Mouse (Mus musculus): ENCODE results near the gene Clip1. TPM values are rescaled to one million over a fixed set of nuclear protein-coding genes. Genes with fewer than 3 reads are reported as not detected.

Gene Clip1
- total and polyA plus RNA-seq, 3 experiments = 13.3 to 23.0 TPM; not detected in 1

DNA sequence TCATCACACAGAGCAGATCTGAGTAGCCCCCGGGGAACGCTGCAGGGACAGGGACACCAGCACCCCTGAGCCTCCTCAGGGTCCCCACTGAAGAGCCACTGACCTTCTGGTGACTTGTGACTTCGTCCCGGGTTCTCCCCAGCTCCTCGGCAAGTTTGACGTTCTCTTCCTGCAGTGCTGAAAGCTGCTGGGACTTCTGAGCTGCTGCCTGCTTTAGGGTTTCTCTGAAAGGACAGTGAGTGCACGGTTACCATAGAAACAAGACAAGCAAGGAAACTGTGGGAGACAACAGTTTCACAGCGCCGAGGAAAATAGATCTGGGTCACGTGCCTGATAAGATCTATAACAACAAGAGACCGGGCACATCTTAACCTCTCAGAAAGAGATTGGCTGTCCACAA lies 80.9 kb downstream of the Clip1 start:
- Histone ChIP-seq H3K4me3 (ENCODE audit: control insufficient read depth in 1 of 2, insufficient read depth in 1 of 2, low read depth in 2 of 2, low read length in 2 of 2) (no peak overlapping the region), H3K27me3 (ENCODE audit: control insufficient read depth in 1 of 2, insufficient read depth in 2 of 2, low read length in 2 of 2) (no peaks in the 10 kb centered on the region), H3K9ac (ENCODE audit: control insufficient read depth, low read depth, low read length, poor library complexity, severe bottlenecking) (no peak overlapping the region), H3K27ac (ENCODE audit: control insufficient read depth, low read depth, low read length) (no peak overlapping the region), H3K79me2 (ENCODE audit: control insufficient read depth, insufficient read depth, low read length, poor library complexity) (no peaks in the 10 kb centered on the region), H3K9me3 (replicated peaks; ENCODE audit: insufficient read depth, low read length) (no peaks in the 10 kb centered on the region), H3K4me1 (ENCODE audit: control insufficient read depth in 1 of 2, insufficient read depth in 2 of 2, low read length in 2 of 2) (no peaks in the 10 kb centered on the region), H3K36me3 (ENCODE audit: control insufficient read depth in 1 of 2, insufficient read depth in 2 of 2, low read length in 2 of 2) (no peaks in the 10 kb centered on the region; a peak in 1 of 4 replicates)
- no peak for DNase-seq (ENCODE audit: low read depth, low spot score)
- TF ChIP-seq MAFK (IDR thresholded peaks at IDR 0.05; ENCODE audit: borderline replicate concordance, low read depth, low read length) (no peak), ETS1 (IDR thresholded peaks at IDR 0.05; ENCODE audit: low read depth, low read length) (no peak), BHLHE40 (IDR thresholded peaks at IDR 0.05; ENCODE audit: borderline replicate concordance, low read depth, low read length) (no peak), CTCF (IDR thresholded peaks at IDR 0.05 in 2 of 3, conservative IDR thresholded peaks at IDR 0.05 in 1 of 3; ENCODE audit: control insufficient read depth in 1 of 3, insufficient read depth in 1 of 3, low read depth in 2 of 3, low read length in 3 of 3, poor library complexity in 1 of 3, severe bottlenecking in 1 of 3) (no peak), RAD21 (IDR thresholded peaks at IDR 0.05; ENCODE audit: low read depth, low read length) (no peak), UBTF (IDR thresholded peaks at IDR 0.05; ENCODE audit: borderline replicate concordance, insufficient read depth, low read depth, low read length) (no peak), MAX (IDR thresholded peaks at IDR 0.05; ENCODE audit: low read length) (no peak), HCFC1 (IDR thresholded peaks at IDR 0.05; ENCODE audit: low read depth, low read length) (no peak), TCF12 (IDR thresholded peaks at IDR 0.05; ENCODE audit: low read depth, low read length) (no peak), RCOR1 (IDR thresholded peaks at IDR 0.05; ENCODE audit: low read depth, low read length) (no peak), TBP (IDR thresholded peaks at IDR 0.05; ENCODE audit: low read depth, low read length) (no peak), CHD1 (IDR thresholded peaks at IDR 0.05; ENCODE audit: low read depth, low read length) (no peak), ELF1 (IDR thresholded peaks at IDR 0.05; ENCODE audit: low read depth, low read length) (no peak), ZMIZ1 (IDR thresholded peaks at IDR 0.05; ENCODE audit: low read depth, low read length) (no peak), MYC (IDR thresholded peaks at IDR 0.05; ENCODE audit: low read depth, low read length) (no peak)

GRCm38 (mm10) chr5:123602174-123602573 lies 82.2 kb downstream of the Clip1 start:
- Histone ChIP-seq H3K36me3 (ENCODE audit: control insufficient read depth in 1 of 2, insufficient read depth in 2 of 2, low read length in 2 of 2) (no peaks in the 10 kb centered on the region; a peak in 1 of 4 replicates), H3K79me2 (ENCODE audit: control insufficient read depth, insufficient read depth, low read length, poor library complexity) (no peaks in the 10 kb centered on the region), H3K27ac (ENCODE audit: control insufficient read depth, low read depth, low read length) (no peak overlapping the region), H3K4me1 (ENCODE audit: control insufficient read depth in 1 of 2, insufficient read depth in 2 of 2, low read length in 2 of 2) (no peaks in the 10 kb centered on the region), H3K27me3 (ENCODE audit: control insufficient read depth in 1 of 2, insufficient read depth in 2 of 2, low read length in 2 of 2) (no peaks in the 10 kb centered on the region), H3K9ac (ENCODE audit: control insufficient read depth, low read depth, low read length, poor library complexity, severe bottlenecking) (no peak overlapping the region), H3K9me3 (replicated peaks; ENCODE audit: insufficient read depth, low read length) (no peaks in the 10 kb centered on the region), H3K4me3 (ENCODE audit: control insufficient read depth in 1 of 2, insufficient read depth in 1 of 2, low read depth in 2 of 2, low read length in 2 of 2) (no peak overlapping the region)
- DNase-seq (ENCODE audit: low read depth, low spot score) = no peak
- TF ChIP-seq ELF1 (IDR thresholded peaks at IDR 0.05; ENCODE audit: low read depth, low read length) (no peak), CHD2 (IDR thresholded peaks at IDR 0.05; ENCODE audit: low read length) (no peak), MAX (IDR thresholded peaks at IDR 0.05; ENCODE audit: low read length) (no peak), NRF1 (IDR thresholded peaks at IDR 0.05; ENCODE audit: insufficient read depth, low read depth, low read length, poor library complexity, severe bottlenecking) (no peak), ZKSCAN1 (IDR thresholded peaks at IDR 0.05; ENCODE audit: low read depth, low read length) (no peak), ZNF384 (IDR thresholded peaks at IDR 0.05; ENCODE audit: low read depth, low read length) (no peak)

Measured in MEL (cell line).